Mouse (Mus musculus): Measurements from ENCODE around the gene Cdk8.

DNA sequence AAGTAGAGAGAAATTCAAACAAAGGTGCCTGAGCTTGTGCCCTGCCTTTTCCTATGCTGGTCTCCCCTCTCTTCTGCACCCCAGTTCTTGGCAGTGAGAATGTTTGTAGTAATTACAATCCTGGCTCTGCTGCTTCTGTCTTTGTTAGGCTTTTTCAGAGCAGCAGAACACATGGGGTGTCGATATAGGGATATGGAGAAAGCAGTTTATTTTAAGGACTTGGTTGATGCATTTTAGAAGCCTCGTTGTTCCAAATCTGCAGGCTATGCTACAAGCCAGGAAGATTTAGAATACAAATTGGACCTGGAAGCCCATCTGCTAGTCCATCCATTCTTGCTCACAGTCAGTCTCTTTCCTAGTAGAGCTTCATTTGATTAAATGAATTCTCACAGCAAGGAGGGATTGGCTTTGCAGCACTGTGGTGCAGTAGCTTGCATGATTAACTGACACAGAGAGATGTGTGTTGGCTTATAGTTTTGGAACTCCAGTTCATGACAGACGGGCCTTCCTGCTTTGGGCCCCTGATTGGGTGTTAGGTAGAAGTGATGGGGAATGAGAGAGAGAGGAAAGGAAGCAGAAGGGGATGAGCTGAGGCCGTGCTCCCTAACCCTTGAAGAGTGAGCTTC is 43.5 kb downstream of the Cdk8 start:
- TF ChIP-seq E2F4 (IDR thresholded peaks at IDR 0.05; ENCODE audit: insufficient read depth) = no peak
- no peak for TF ChIP-seq TCF3 (IDR thresholded peaks at IDR 0.05; ENCODE audit: insufficient read length, low read depth)
- TF ChIP-seq POLR2A (IDR thresholded peaks at IDR 0.05; ENCODE audit: insufficient read length, low read depth) = no peak
- no peak for TF ChIP-seq MAX (IDR thresholded peaks at IDR 0.05; ENCODE audit: low read depth)
- TF ChIP-seq CEBPB (IDR thresholded peaks at IDR 0.05; ENCODE audit: insufficient read depth, poor library complexity, severe bottlenecking) = no peak
- TF ChIP-seq USF1 (IDR thresholded peaks at IDR 0.05; ENCODE audit: low read depth) = no peak
- no peak for TF ChIP-seq TCF12 (IDR thresholded peaks at IDR 0.05; ENCODE audit: insufficient read depth, poor library complexity, severe bottlenecking)
- TF ChIP-seq MYOD1 (IDR thresholded peaks at IDR 0.05; ENCODE audit: control insufficient read depth in 1 of 3, insufficient read length in 2 of 3, low read depth in 2 of 3) = no peak
